In genomic region chr15:86095722-86096603, GRCm38 (mm10) we compare ENCODE assay signal across 21 mouse cellular contexts. TPM values are rescaled to one million over a fixed set of nuclear protein-coding genes. Genes with fewer than 3 reads are reported as not detected.
DNase-seq lines count a peak whose midpoint lies in the region; ATAC-seq and TF ChIP-seq lines count a peak whose summit lies in the region.
"Had no signal": no experiment of that assay in that cellular context is flagged by ENCODE, and none has a peak within 500 bp of the region (broad histone marks: within the 10 kb centered on the region; RNA-seq: fewer than 3 reads in every experiment).

No protein-coding gene starts in this region.

- 0 out of 2 replicates have a peak overlapping the region, but pooled peaks have one; percentile 1 for H3K27ac ChIP-seq in hindbrain, embryonic 12.5 days
- no peak overlapping the region for H3K27ac ChIP-seq in hindbrain, embryonic 11.5 days (ENCODE audit: low read depth, low read length)
- peak overlapping the region; percentile 81 for H3K27ac ChIP-seq in intestine, embryonic 16.5 days (ENCODE audit: low read length)
- H3K27ac ChIP-seq in midbrain, postnatal 0 days (ENCODE audit: low read depth, low read length), result no peak overlapping the region
- H3K27ac ChIP-seq: embryonic facial prominence, embryonic 12.5 days; hindbrain, embryonic 15.5 days; layer of hippocampus, adult 2 months had no signal

- ATAC-seq in hindbrain, embryonic 12.5 days (ENCODE audit: low FRiP score), result no peak
- ATAC-seq in hindbrain, embryonic 11.5 days (ENCODE audit: low FRiP score), result no peak
- ATAC-seq in intestine, embryonic 16.5 days, result peak; percentile 5; the same call in 1 of the 2 replicates
- ATAC-seq in midbrain, postnatal 0 days (ENCODE audit: low FRiP score), result no peak
- ATAC-seq: midbrain, embryonic 16.5 days had no signal

- no peak overlapping the region for H3K9ac ChIP-seq in hindbrain, embryonic 12.5 days
- no peak overlapping the region for H3K9ac ChIP-seq in hindbrain, embryonic 11.5 days (ENCODE audit: low read depth, low read length)
- H3K9ac ChIP-seq in intestine, embryonic 16.5 days (ENCODE audit: low read depth, low read length), result peak overlapping the region; percentile 6; the same call in 1 of the 2 replicates
- no peak overlapping the region for H3K9ac ChIP-seq in midbrain, postnatal 0 days (replicated peaks; ENCODE audit: low read length, poor library complexity, severe bottlenecking)
- H3K9ac ChIP-seq: embryonic facial prominence, embryonic 12.5 days; hindbrain, embryonic 15.5 days had no signal

- H3K79me3 ChIP-seq in C2C12 (ENCODE audit: low read depth), result peaks cover 70% of the 10 kb centered on the region

- H3K36me3 ChIP-seq in hindbrain, embryonic 12.5 days, result 0 out of 2 replicates have a peak, but pooled peaks cover 19% of the 10 kb centered on the region
- H3K36me3 ChIP-seq in hindbrain, embryonic 11.5 days (ENCODE audit: control insufficient read depth, insufficient read depth, low read length), result no peaks in the 10 kb centered on the region
- H3K36me3 ChIP-seq in C2C12 (ENCODE audit: control insufficient read depth, insufficient read depth), result peaks cover 45% of the 10 kb centered on the region
- no peaks in the 10 kb centered on the region for H3K36me3 ChIP-seq in intestine, embryonic 16.5 days (ENCODE audit: control insufficient read depth, insufficient read depth, low read length)
- H3K36me3 ChIP-seq in midbrain, postnatal 0 days (ENCODE audit: insufficient read depth, low read length), result peaks cover 22% of the 10 kb centered on the region; the same call in 1 of the 2 replicates

- TF ChIP-seq CTCF in C2C12 (IDR thresholded peaks at IDR 0.05; ENCODE audit: control insufficient read depth, insufficient read depth, insufficient read length), result no peak
- TF ChIP-seq CTCF in midbrain, postnatal 0 days (IDR thresholded peaks at IDR 0.05), result no peak

- WGBS in hindbrain, embryonic 12.5 days, result 92% methylated on average over 17 of the region's 17 CpGs
- WGBS in hindbrain, embryonic 11.5 days, result 93% methylated on average over 17 of the region's 17 CpGs
- 66% methylated on average over 17 of the region's 17 CpGs for WGBS in intestine, embryonic 16.5 days
- 90% methylated on average over 17 of the region's 17 CpGs for WGBS in midbrain, postnatal 0 days

- no peak overlapping the region for H3K4me3 ChIP-seq in hindbrain, embryonic 12.5 days
- H3K4me3 ChIP-seq in hindbrain, embryonic 11.5 days (ENCODE audit: low read depth, low read length), result no peak overlapping the region
- no peak overlapping the region for H3K4me3 ChIP-seq in C2C12 (ENCODE audit: insufficient read depth, poor library complexity, severe bottlenecking)
- H3K4me3 ChIP-seq in intestine, embryonic 16.5 days (ENCODE audit: low read length), result no peak overlapping the region
- H3K4me3 ChIP-seq in midbrain, postnatal 0 days (ENCODE audit: low read depth, low read length), result no peak overlapping the region
- H3K4me3 ChIP-seq: embryonic facial prominence, embryonic 12.5 days; hindbrain, embryonic 15.5 days; layer of hippocampus, adult 2 months had no signal

- peak overlapping the region; percentile 39 for H3ac ChIP-seq in C2C12 (ENCODE audit: control insufficient read depth, insufficient read length, low read depth)

- H3K4me1 ChIP-seq in hindbrain, embryonic 12.5 days, result 0 out of 2 replicates have a peak, but pooled peaks cover 4% of the 10 kb centered on the region
- no peaks in the 10 kb centered on the region for H3K4me1 ChIP-seq in hindbrain, embryonic 11.5 days (replicated peaks; ENCODE audit: control insufficient read depth, insufficient read depth, low read length)
- peaks cover 29% of the 10 kb centered on the region for H3K4me1 ChIP-seq in intestine, embryonic 16.5 days (ENCODE audit: control insufficient read depth, insufficient read depth, low read length)
- H3K4me1 ChIP-seq in midbrain, postnatal 0 days (ENCODE audit: insufficient read depth, low read length), result no peaks in the 10 kb centered on the region
- H3K4me1 ChIP-seq: embryonic facial prominence, embryonic 12.5 days had no signal

- no peaks in the 10 kb centered on the region for H3K27me3 ChIP-seq in hindbrain, embryonic 12.5 days
- no peaks in the 10 kb centered on the region for H3K27me3 ChIP-seq in hindbrain, embryonic 11.5 days (ENCODE audit: control insufficient read depth, insufficient read depth, low read length)
- no peaks in the 10 kb centered on the region for H3K27me3 ChIP-seq in C2C12 (ENCODE audit: control insufficient read depth, insufficient read depth, insufficient read length)
- no peaks in the 10 kb centered on the region for H3K27me3 ChIP-seq in intestine, embryonic 16.5 days (replicated peaks; ENCODE audit: control insufficient read depth, insufficient read depth, low read length)
- no peaks in the 10 kb centered on the region for H3K27me3 ChIP-seq in midbrain, postnatal 0 days (ENCODE audit: insufficient read depth, low read length)
- H3K27me3 ChIP-seq: embryonic facial prominence, embryonic 12.5 days; hindbrain, embryonic 15.5 days had no signal

- no peak for DNase-seq in hindbrain, embryonic 11.5 days (ENCODE audit: low spot score)
- peak; percentile 78 for DNase-seq in 3134 (ENCODE audit: extremely low read depth, insufficient read length, low spot score)
- no peak for DNase-seq in cerebellum, postnatal 25 days
- no peak for DNase-seq in midbrain, postnatal 0 days (ENCODE audit: low spot score)
- no peak for DNase-seq in Muller cell, postnatal 12 days (ENCODE audit: inconsistent ontology term)
- DNase-seq: adrenal gland, postnatal 14 days; cerebellum, adult 18-20 months; gastrocnemius, postnatal 10 days; kidney, adult 8-10 months; left cerebral cortex, postnatal 4 days; lung, postnatal 14 days; right cerebral cortex, adult 18-20 months; spleen, adult 18-20 months; thymus, postnatal 36 days had no signal

- H3K9me3 ChIP-seq in hindbrain, embryonic 12.5 days (replicated peaks), result no peaks in the 10 kb centered on the region
- no peaks in the 10 kb centered on the region for H3K9me3 ChIP-seq in hindbrain, embryonic 11.5 days (ENCODE audit: control insufficient read depth, low read length)
- no peaks in the 10 kb centered on the region for H3K9me3 ChIP-seq in intestine, embryonic 16.5 days (ENCODE audit: control insufficient read depth, low read length)
- H3K9me3 ChIP-seq in midbrain, postnatal 0 days (ENCODE audit: low read length), result no peaks in the 10 kb centered on the region
- H3K9me3 ChIP-seq: embryonic facial prominence, embryonic 12.5 days; hindbrain, embryonic 15.5 days had no signal

- no peak overlapping the region for H3K4me2 ChIP-seq in hindbrain, embryonic 12.5 days (replicated peaks)
- H3K4me2 ChIP-seq in hindbrain, embryonic 11.5 days (replicated peaks; ENCODE audit: low read depth, low read length), result no peak overlapping the region
- no peak overlapping the region for H3K4me2 ChIP-seq in intestine, embryonic 16.5 days (ENCODE audit: low read depth, low read length)
- H3K4me2 ChIP-seq in midbrain, postnatal 0 days (ENCODE audit: low read depth, low read length, poor library complexity, severe bottlenecking), result no peak overlapping the region
- H3K4me2 ChIP-seq: embryonic facial prominence, embryonic 12.5 days; hindbrain, embryonic 15.5 days had no signal

- peaks cover 96% of the 10 kb centered on the region for H3K79me2 ChIP-seq in C2C12 (ENCODE audit: control insufficient read depth, insufficient read depth)

TF ChIP-seq in C2C12, 6 proteins besides CTCF, POLR2A, EP300 and RAD21:
- peak; percentile 53 for TF ChIP-seq USF1 (IDR thresholded peaks at IDR 0.05; ENCODE audit: low read depth)
- TF ChIP-seq CEBPB (IDR thresholded peaks at IDR 0.05; ENCODE audit: low read depth), result no peak
- peak; percentile 91 for TF ChIP-seq MAX (IDR thresholded peaks at IDR 0.05)
- no peak for TF ChIP-seq MYOG (IDR thresholded peaks at IDR 0.05; ENCODE audit: control insufficient read depth, extremely low read depth, insufficient read length)
- peak; percentile 49 for TF ChIP-seq MYOD1 (IDR thresholded peaks at IDR 0.05; ENCODE audit: control insufficient read depth, insufficient read length, low read depth)
- TF ChIP-seq FOSL1 (IDR thresholded peaks at IDR 0.05; ENCODE audit: insufficient read depth, low read length, poor library complexity, severe bottlenecking), result no peak

RNA-seq across cellular contexts. Expression of gene Gramd4, which starts 38.5 kb away (rescaled TPM):
- polyA plus RNA-seq in hindbrain, embryonic 12.5 days (2016; fragmentation: Nextera tagmentation; extraction: Ambion mirVana), result 32.5 and 35.2 TPM in 2 replicates
- 8.7 and 10.1 TPM in 2 replicates for polyA plus RNA-seq in hindbrain, embryonic 11.5 days (2014; fragmentation: Nextera tagmentation; extraction: Ambion mirVana)
- polyA plus RNA-seq in C2C12 (2012; fragmentation: generic; extraction: Trizol), result 36.2 TPM
- polyA plus RNA-seq in intestine, embryonic 16.5 days (2015; fragmentation: Nextera tagmentation; extraction: Ambion mirVana), result 9.1 and 9.5 TPM in 2 replicates
- 43.4 and 47.6 TPM in 2 replicates for total RNA-seq in midbrain, postnatal 0 days (2014; rRNA removed)
- 21.5 and 22.5 TPM in 2 replicates for polyA plus RNA-seq in midbrain, postnatal 0 days (2015; fragmentation: Nextera tagmentation; extraction: Ambion mirVana)

Comparison
In these comparisons a context has a peak if more than half of its experiments do, and no peak if none do; other contexts are left out.
1. H3K27ac ChIP-seq: peak in hindbrain, embryonic 12.5 days (single experiment) and intestine, embryonic 16.5 days (single experiment); none in hindbrain, embryonic 11.5 days (single experiment) and midbrain, postnatal 0 days (single experiment).